Mouse (Mus musculus) 416B (cell line): ENCODE data around the gene H2-M11.

Source experiments
- DNase-seq: peaks from one replicate; pipeline ENCODE4 v3.0.0; 2011; ENCODE audit warnings: low read depth

H2-M11 gene

GRCm38 (mm10) chr17:36546775-36547174 lies at the start of gene H2-M11:
TSS of gene H2-M11 (plus strand) at chr17:36547075.
- DNase-seq: no peak

GRCm38 (mm10) chr17:36500435-36500834 lies 46.4 kb upstream of the H2-M11 start:
- DNase-seq: peak; percentile 71

- DNase-seq: peak; percentile 16
These were observed 43.0 kb upstream of the H2-M11 start for GRCm38 (mm10) chr17:36503910-36504309.
